Mouse (Mus musculus): Measurements from ENCODE around the gene Rpl10. TPM values are rescaled to one million over a fixed set of nuclear protein-coding genes. Genes with fewer than 3 reads are reported as not detected.

Rpl10 gene
- total RNA-seq, 1 experiment from 2014 or later, result 380 TPM

- DNase-seq, result no peak
Observed at GRCm38 (mm10) chrX:74281041-74281731, 10.6 kb downstream of the Rpl10 start.

- DNase-seq, result peak; percentile 74
Observed at GRCm38 (mm10) chrX:74281732-74282394, 11.3 kb downstream of the Rpl10 start, which contains the start of the genes Taz and Dnase1l1. Gene Taz, plus strand, starts transcription at chrX:74281912. Gene Dnase1l1, minus strand, starts transcription at chrX:74282337.

GRCm38 (mm10) chrX:74282395-74283091 lies 11.9 kb downstream of the Rpl10 start:
- peak; percentile 81 for DNase-seq

GRCm38 (mm10) chrX:74283092-74283437 lies 12.5 kb downstream of the Rpl10 start:
- no peak for DNase-seq

GRCm38 (mm10) chrX:74293431-74293830 lies 22.8 kb downstream of the Rpl10 start:
- no peak for DNase-seq

- peak; percentile 90 for DNase-seq
Observed at GRCm38 (mm10) chrX:74296538-74297448, 26.2 kb downstream of the Rpl10 start, which contains the start of gene Atp6ap1. Gene Atp6ap1, plus strand, starts transcription at chrX:74297097.

GRCm38 (mm10) chrX:74298348-74298747 lies 27.7 kb downstream of the Rpl10 start:
- no peak for DNase-seq

GRCm38 (mm10) chrX:74299721-74300120 lies 29.1 kb downstream of the Rpl10 start:
- no peak for DNase-seq

GRCm38 (mm10) chrX:74304867-74305700 lies 34.5 kb downstream of the Rpl10 start, which contains the start of gene Gdi1:
Gene Gdi1, plus strand, starts transcription at chrX:74304998.
- peak; percentile 70 for DNase-seq

- peak; percentile 85 for DNase-seq
Observed at GRCm38 (mm10) chrX:74312540-74313464, 42.2 kb downstream of the Rpl10 start, which contains the start of gene Fam50a. Gene Fam50a, plus strand, starts transcription at chrX:74313033.

Small RNA genes lying within 50 kb of the gene (microRNA-seq; reads per million reads assigned to microRNA genes)
- gene Mir7091 (0 to 0.36 reads per million in 2 experiments), gene Mir7092 (0 reads per million in 2 experiments)

Other genes starting within 250 kb of the Rpl10 start
- 132 and 141 TPM in 2 replicates for gene Irak1, start 246.9 kb upstream of the Rpl10 start, total RNA-seq (2021)
- not detected in 2 replicates for gene Opn1mw, start 143.3 kb upstream of the Rpl10 start, total RNA-seq (2021)
- gene Mecp2, start 135.4 kb upstream of the Rpl10 start, total RNA-seq (2021), result 34.3 and 42.6 TPM in 2 replicates
- not detected in 2 replicates for gene Tex28, start 103.0 kb upstream of the Rpl10 start, total RNA-seq (2021)
- not detected in 2 replicates for gene Tktl1, start 93.6 kb upstream of the Rpl10 start, total RNA-seq (2021)
- gene Flna, start 21.0 kb upstream of the Rpl10 start, total RNA-seq (2021), result 138 and 183 TPM in 2 replicates
- 38.8 and 53.8 TPM in 2 replicates for gene Emd, start 16.1 kb upstream of the Rpl10 start, total RNA-seq (2021)
- 75.4 and 94.9 TPM in 2 replicates for gene Taz, start 11.1 kb downstream of the Rpl10 start, total RNA-seq (2021)
- 17.8 and 20.3 TPM in 2 replicates for gene Dnase1l1, start 11.5 kb downstream of the Rpl10 start, total RNA-seq (2021)
- gene Atp6ap1, start 26.3 kb downstream of the Rpl10 start, total RNA-seq (2021), result 218 and 224 TPM in 2 replicates
- gene Gdi1, start 34.2 kb downstream of the Rpl10 start, total RNA-seq (2021), result 234 and 244 TPM in 2 replicates
- 62.1 and 65.8 TPM in 2 replicates for gene Fam50a, start 42.2 kb downstream of the Rpl10 start, total RNA-seq (2021)
- 9.9 and 21.7 TPM in 2 replicates for gene Plxna3, start 58.3 kb downstream of the Rpl10 start, total RNA-seq (2021)
- 49.0 and 66.8 TPM in 2 replicates for gene Lage3, start 82.8 kb downstream of the Rpl10 start, total RNA-seq (2021)
- gene Ubl4a, start 102.4 kb downstream of the Rpl10 start, total RNA-seq (2021), result 59.6 and 60.7 TPM in 2 replicates
- gene Slc10a3, start 102.5 kb downstream of the Rpl10 start, total RNA-seq (2021), result 18.0 and 20.4 TPM in 2 replicates
- gene Fam3a, start 122.5 kb downstream of the Rpl10 start, total RNA-seq (2021), result 22.2 and 26.2 TPM in 2 replicates
- 61.3 and 84.3 TPM in 2 replicates for gene Ikbkg, start 122.5 kb downstream of the Rpl10 start, total RNA-seq (2021)
- 144 and 163 TPM in 2 replicates for gene G6pdx, start 158.4 kb downstream of the Rpl10 start, total RNA-seq (2021)
- gene Gm6880, start 210.6 kb downstream of the Rpl10 start, total RNA-seq (2021), result not detected in 2 replicates